Mouse (Mus musculus): ENCODE measurements at regions not wholly inside any gene's neighbourhood (a gene's known extent, or its start where the extent isn't known, plus 50 kb on each side); places are given as distances from the start of the nearest gene placed in this dataset.

GRCm38 (mm10) chr9:67121691-67122090 is 72.5 kb upstream of the Tpm1 start:
- TF ChIP-seq CTCF (IDR thresholded peaks at IDR 0.05; ENCODE audit: extremely low read depth, insufficient read length, insufficient replicate concordance, low read depth, low read length) (no peak), POLR2A (IDR thresholded peaks at IDR 0.05; ENCODE audit: low read depth, low read length) (no peak)

Data from small intestine, adult 2 months (tissue).